Mouse (Mus musculus): Measurements from ENCODE around the gene Inmt. TPM values are rescaled to one million over a fixed set of nuclear protein-coding genes. Genes with fewer than 3 reads are reported as not detected.

The Inmt gene
- total and polyA plus RNA-seq, 2 experiments from 2014 or later: not detected

DNA sequence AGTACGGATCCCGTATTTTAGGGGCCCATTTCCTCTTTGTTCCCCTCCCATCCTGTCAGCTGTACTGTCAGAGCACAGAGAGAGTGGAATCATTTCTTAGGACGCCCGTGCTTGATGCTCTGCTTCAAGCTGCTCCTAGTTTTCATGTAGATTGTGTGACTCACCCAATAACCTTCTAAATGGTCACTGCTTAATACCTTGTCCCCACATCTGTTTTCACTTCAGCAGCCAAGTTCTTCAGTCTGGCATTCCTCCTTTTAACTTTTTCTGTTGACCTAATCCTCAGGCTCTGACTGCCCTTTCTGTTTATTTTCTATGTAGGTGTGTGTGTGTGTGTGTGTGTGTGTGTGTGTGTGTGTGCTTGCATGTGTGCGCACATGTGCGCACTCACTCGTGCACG is 32.9 kb upstream of the Inmt start:
- ATAC-seq (ENCODE audit: insufficient read depth, low read depth) (no peak), DNase-seq (ENCODE audit: low spot score) (no peak)
- Histone ChIP-seq H3K9me3 (replicated peaks; ENCODE audit: control insufficient read depth, low read length) (no peaks in the 10 kb centered on the region), H3K4me2 (ENCODE audit: low read depth, low read length) (no peak overlapping the region), H3K27ac (ENCODE audit: low read depth) (no peak overlapping the region), H3K36me3 (replicated peaks; ENCODE audit: control insufficient read depth, insufficient read depth, low read length) (peaks cover 3% of the 10 kb centered on the region; the same call in 1 of the 2 replicates), H3K4me1 (ENCODE audit: control insufficient read depth, insufficient read depth) (peaks cover 9% of the 10 kb centered on the region; the same call in 1 of the 2 replicates), H3K9ac (replicated peaks; ENCODE audit: low read depth, low read length) (no peak overlapping the region), H3K4me3 (ENCODE audit: low read depth, low read length) (no peak overlapping the region), H3K27me3 (ENCODE audit: control insufficient read depth, insufficient read depth, low read length) (no peaks in the 10 kb centered on the region)
- WGBS: 76% methylated on average over 8 of the region's 8 CpGs
- TF ChIP-seq CTCF (IDR thresholded peaks at IDR 0.05; ENCODE audit: low read depth) (no peak), EP300 (IDR thresholded peaks at IDR 0.05; ENCODE audit: low read depth) (no peak)

DNA sequence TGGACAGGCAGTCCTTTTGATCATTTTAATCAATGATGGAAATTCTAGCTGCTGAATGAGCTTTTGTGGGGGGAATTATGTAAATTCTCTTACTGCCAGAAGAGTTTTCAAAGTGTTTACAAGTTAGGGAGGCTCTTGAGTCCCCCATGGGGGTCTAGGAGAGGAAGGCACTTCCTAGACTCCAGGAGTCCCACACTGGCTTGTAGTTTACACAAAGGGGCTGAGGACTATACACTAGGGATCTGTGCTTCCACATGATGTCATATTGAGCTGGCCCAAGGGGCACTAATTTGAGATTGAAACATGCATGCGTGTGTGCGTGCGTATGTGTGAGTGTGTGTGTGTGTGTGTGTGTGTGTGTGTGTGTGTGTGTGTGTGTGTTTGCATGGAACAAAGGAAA is 29.1 kb upstream of the Inmt start:
- H3K4me1 ChIP-seq (ENCODE audit: control insufficient read depth, insufficient read depth): peaks cover 9% of the 10 kb centered on the region; the same call in 1 of the 2 replicates
- H3K27ac ChIP-seq (ENCODE audit: low read depth): peak overlapping the region; percentile 76
- DNase-seq (ENCODE audit: low spot score): no peak
- H3K4me2 ChIP-seq (ENCODE audit: low read depth, low read length): peak overlapping the region; percentile 72
- H3K36me3 ChIP-seq (replicated peaks; ENCODE audit: control insufficient read depth, insufficient read depth, low read length): no peaks in the 10 kb centered on the region
- no peaks in the 10 kb centered on the region for H3K9me3 ChIP-seq (replicated peaks; ENCODE audit: control insufficient read depth, low read length)
- TF ChIP-seq CTCF (IDR thresholded peaks at IDR 0.05; ENCODE audit: low read depth) (no peak), EP300 (IDR thresholded peaks at IDR 0.05; ENCODE audit: low read depth) (no peak)
- no peaks in the 10 kb centered on the region for H3K27me3 ChIP-seq (ENCODE audit: control insufficient read depth, insufficient read depth, low read length)
- peak overlapping the region; percentile 14; the same call in 1 of the 2 replicates for H3K9ac ChIP-seq (replicated peaks; ENCODE audit: low read depth, low read length)
- 71% methylated on average over 3 of the region's 3 CpGs for WGBS
- H3K4me3 ChIP-seq (ENCODE audit: low read depth, low read length): peak overlapping the region; percentile 61
- ATAC-seq (ENCODE audit: insufficient read depth, low read depth): no peak

DNA sequence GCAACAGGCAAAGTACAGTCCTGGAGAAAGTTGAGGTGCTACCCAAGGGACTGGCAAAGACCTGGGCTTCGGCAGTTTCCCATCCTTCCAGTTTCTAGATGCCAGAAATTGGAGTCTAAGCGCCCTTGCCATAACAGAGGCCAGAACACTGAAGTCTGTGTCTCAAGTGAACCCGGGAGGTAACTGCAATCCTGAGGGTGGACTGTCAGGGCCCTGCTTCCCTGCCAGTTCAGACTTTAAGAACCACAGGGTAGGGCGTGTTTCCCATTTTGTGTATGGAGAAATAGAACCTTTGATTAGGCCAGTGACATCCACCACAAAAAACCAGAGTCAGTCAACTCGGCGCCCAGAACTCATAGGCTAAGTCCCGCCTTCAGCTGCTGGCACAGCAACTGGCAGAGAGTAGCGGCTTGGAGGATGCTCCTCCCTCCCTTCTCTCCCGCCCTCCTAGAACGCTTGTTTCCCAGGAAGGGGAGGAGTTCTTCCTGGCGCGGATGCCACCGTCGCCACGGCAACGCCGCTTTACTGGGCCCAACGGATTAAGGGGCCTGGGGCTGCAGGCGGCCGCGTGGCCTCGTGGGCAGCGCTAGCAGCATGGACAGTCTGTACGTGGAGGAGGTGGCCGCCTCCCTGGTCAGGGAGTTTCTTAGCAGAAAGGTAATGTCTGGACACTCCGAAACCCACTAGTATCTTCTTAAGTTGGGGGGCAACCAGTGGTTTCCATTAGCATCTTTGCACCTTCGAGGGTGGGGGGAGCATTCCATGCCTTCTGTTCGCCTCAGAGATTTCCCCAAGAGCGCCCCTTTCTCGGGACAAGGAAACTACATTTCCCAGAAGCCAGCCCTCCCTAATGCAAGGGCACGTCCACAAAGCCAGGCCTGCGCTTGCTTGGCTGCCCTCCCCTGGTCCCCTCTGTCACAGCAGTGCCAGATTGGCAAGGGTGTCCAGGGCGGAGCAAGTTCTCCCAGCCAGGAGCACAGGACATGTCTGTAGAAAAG is 28.4 kb upstream of the Inmt start, which contains the start of gene Mindy4:
Gene Mindy4 (plus strand): TSS at position 471 of the 998 bp plus-strand sequence.
- 5% methylated on average over 32 of the region's 33 CpGs for WGBS
- Histone ChIP-seq H3K9ac (replicated peaks; ENCODE audit: low read depth, low read length) (peak within 1 kb of the TSS; percentile 47; the same call in 1 of the 2 replicates), H3K27me3 (ENCODE audit: control insufficient read depth, insufficient read depth, low read length) (no peaks in the 10 kb centered on the region), H3K27ac (ENCODE audit: low read depth) (peak within 1 kb of the TSS; percentile 76), H3K4me1 (ENCODE audit: control insufficient read depth, insufficient read depth) (peaks cover 9% of the 10 kb centered on the region; the same call in 1 of the 2 replicates), H3K9me3 (replicated peaks; ENCODE audit: control insufficient read depth, low read length) (no peaks in the 10 kb centered on the region), H3K4me3 (ENCODE audit: low read depth, low read length) (peak within 1 kb of the TSS; percentile 61), H3K4me2 (ENCODE audit: low read depth, low read length) (peak within 1 kb of the TSS; percentile 72), H3K36me3 (replicated peaks; ENCODE audit: control insufficient read depth, insufficient read depth, low read length) (no peaks in the 10 kb centered on the region)
- peak; percentile 96 for DNase-seq (ENCODE audit: low spot score)
- peak; percentile 98 for ATAC-seq (ENCODE audit: insufficient read depth, low read depth)
- TF ChIP-seq EP300 (IDR thresholded peaks at IDR 0.05; ENCODE audit: low read depth) (no peak), CTCF (IDR thresholded peaks at IDR 0.05; ENCODE audit: low read depth) (peak; percentile 43)

DNA sequence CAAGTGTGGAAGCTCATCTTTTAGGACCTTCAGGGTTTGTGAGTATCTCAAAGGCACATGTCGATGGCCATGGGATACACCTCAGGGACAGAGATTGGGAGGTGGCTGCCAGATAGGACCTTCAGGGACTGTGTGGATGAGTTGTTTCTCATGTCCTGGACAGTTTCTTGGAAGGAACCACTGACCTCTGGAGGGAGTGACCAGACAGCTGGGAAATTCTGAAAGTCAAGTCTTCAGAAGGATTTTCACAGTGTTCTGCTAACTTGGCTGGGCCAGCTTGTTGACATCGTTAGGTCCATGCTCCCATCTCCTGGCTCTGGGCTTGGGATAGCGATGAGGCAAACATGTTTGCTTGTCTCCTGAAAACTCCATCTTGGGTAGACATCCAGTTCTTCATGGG is 24.2 kb upstream of the Inmt start:
- Histone ChIP-seq H3K36me3 (replicated peaks; ENCODE audit: control insufficient read depth, insufficient read depth, low read length) (no peaks in the 10 kb centered on the region), H3K9ac (replicated peaks; ENCODE audit: low read depth, low read length) (no peak overlapping the region), H3K27ac (ENCODE audit: low read depth) (no peak overlapping the region), H3K9me3 (replicated peaks; ENCODE audit: control insufficient read depth, low read length) (no peaks in the 10 kb centered on the region), H3K27me3 (ENCODE audit: control insufficient read depth, insufficient read depth, low read length) (no peaks in the 10 kb centered on the region), H3K4me3 (ENCODE audit: low read depth, low read length) (no peak overlapping the region), H3K4me2 (ENCODE audit: low read depth, low read length) (no peak overlapping the region), H3K4me1 (ENCODE audit: control insufficient read depth, insufficient read depth) (peaks cover 3% of the 10 kb centered on the region; the same call in 1 of the 2 replicates)
- TF ChIP-seq EP300 (IDR thresholded peaks at IDR 0.05; ENCODE audit: low read depth) (no peak), CTCF (IDR thresholded peaks at IDR 0.05; ENCODE audit: low read depth) (no peak)
- 76% methylated on average over 3 of the region's 3 CpGs for WGBS
- no peak for ATAC-seq (ENCODE audit: insufficient read depth, low read depth)
- DNase-seq (ENCODE audit: low spot score): no peak

DNA sequence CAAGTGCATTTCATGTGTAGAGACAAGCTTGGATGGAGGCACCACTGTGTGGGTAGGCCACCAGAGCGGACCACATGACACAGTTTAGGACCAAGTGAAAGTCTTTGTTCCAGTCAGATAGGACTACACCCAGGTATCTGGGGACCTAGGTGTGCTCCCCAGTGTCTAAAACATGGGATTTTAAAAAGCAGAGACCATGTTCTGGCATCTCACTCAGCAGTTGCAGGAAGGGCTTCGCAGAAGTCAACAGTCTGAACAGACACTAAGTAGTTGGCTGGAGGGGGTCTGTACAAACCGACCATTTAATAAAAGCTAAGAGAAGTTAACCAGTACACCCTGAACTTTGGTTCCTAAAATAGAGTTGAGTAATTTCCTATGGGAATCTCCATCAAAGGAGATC is 18.3 kb upstream of the Inmt start:
- Histone ChIP-seq H3K4me2 (ENCODE audit: low read depth, low read length) (no peak overlapping the region), H3K27me3 (ENCODE audit: control insufficient read depth, insufficient read depth, low read length) (no peaks in the 10 kb centered on the region), H3K4me3 (ENCODE audit: low read depth, low read length) (no peak overlapping the region), H3K9me3 (replicated peaks; ENCODE audit: control insufficient read depth, low read length) (no peaks in the 10 kb centered on the region), H3K9ac (replicated peaks; ENCODE audit: low read depth, low read length) (no peak overlapping the region), H3K36me3 (replicated peaks; ENCODE audit: control insufficient read depth, insufficient read depth, low read length) (no peaks in the 10 kb centered on the region), H3K4me1 (ENCODE audit: control insufficient read depth, insufficient read depth) (no peaks in the 10 kb centered on the region), H3K27ac (ENCODE audit: low read depth) (no peak overlapping the region)
- WGBS: 85% methylated on average over 3 of the region's 3 CpGs
- ATAC-seq (ENCODE audit: insufficient read depth, low read depth) (no peak), DNase-seq (ENCODE audit: low spot score) (no peak)
- TF ChIP-seq EP300 (IDR thresholded peaks at IDR 0.05; ENCODE audit: low read depth): no peak
- TF ChIP-seq CTCF (IDR thresholded peaks at IDR 0.05; ENCODE audit: low read depth): no peak

Data from heart, postnatal 0 days (tissue).